Mouse (Mus musculus) cerebellum, postnatal 36 days (tissue): ENCODE measurements around the gene Dnajc27.

ENCODE experiments used
- DNase-seq, 2 experiments: peaks; one replicate each; pipeline ENCODE4 v3.0.0; 2021 to 2022; ENCODE audit warnings: mixed read lengths in 2 of 2

Gene Dnajc27

DNA sequence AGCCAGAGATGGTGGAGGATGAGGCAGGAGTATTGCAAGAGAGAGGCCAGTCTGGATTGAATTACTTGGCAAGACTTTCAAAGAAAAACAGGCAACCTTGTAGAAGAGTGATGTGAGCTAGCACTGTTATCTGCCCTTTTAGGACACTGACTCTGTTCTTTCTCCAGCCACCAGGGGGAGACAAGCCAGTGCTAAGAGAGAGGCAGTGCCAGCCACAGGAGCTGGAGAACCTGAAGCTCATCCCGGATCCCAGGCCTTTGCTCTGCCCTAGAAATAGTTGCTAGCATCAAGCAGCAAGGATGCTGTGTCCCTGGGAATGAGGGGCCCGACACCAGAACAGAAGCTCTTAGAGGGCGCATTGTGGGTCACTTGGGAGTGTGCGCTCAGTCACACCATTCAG is 25.0 kb downstream of the Dnajc27 start:
- DNase-seq, result peak; percentile 77 to 80

DNA sequence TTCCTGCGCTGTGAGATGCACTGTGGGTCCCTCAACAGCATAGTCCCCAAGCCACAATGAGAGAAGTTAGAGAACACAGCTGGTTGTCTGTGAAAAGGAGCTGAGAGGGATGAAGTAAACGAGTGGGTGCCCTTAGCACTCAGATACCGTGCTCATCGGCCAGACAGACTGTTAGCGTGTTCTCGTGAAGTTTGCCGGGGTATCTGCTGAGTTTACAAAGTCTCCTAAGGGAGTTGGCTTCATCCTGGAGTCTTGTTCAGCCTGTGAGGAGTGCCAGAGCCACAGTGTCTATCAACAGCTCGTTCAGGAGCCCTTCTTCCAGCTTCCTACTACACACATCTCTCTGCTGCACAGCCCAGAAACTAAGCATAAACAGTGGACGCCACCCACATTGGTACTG is 33.7 kb downstream of the Dnajc27 start:
- DNase-seq, result no peak

DNA sequence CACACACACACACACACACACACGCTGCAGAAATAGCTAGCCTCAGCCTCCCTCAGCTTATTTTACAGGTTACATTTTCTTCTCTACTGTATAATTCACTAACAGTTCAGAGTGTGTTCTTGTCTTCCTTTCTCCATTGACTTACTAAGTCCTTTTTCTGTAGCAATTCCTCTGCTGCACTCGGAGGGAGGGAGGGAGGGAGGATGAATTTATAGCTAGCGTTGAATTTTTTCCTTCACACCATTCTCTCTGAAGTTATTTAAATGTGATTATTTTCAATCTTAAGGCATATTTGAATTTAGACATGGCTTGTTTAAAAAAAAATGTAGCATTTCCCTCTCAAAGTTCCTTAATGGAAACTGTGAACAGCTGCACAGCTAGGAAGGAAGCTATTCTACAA is 34.8 kb downstream of the Dnajc27 start:
- no peak for DNase-seq

DNA sequence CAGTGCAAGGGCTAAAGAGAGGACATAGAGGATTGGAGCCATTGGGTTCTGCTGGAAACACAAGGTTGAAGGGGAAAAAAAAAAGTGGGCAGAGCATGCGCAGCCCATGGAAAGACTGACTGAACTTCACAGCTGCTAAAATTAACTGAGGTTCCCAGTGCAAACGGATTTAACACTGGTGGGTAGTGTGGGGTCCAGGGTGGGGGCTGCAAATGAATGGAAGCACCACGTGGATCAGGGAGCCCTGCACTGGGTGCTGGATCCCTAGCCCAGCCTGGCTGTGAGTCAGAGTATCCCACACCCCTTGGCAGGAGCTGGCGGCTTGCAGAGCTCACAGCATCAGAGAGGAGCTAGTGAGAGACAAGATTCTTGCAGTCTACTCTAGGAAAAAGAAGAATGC is 35.2 kb downstream of the Dnajc27 start:
- no peak for DNase-seq

DNA sequence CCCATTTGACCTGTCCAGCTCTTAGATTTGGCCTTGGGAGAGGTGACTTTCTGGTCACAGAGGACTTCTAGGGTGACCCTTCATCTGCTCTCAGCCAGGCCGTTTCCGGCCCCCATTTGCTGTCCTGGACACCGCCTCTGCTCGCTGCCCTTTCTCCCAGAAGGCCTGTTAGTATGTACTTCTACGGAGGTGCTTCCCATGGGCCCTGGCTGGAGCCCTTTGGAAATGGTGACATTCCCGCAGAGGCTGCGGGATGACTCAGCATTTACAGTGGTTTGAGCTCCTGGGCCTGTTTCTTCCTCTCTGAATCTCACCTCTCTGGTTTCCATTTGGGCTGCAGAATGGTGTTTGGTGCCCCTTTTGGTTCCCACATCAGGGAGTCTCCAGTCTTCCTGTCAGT is 45.0 kb downstream of the Dnajc27 start:
- no peak for DNase-seq

DNA sequence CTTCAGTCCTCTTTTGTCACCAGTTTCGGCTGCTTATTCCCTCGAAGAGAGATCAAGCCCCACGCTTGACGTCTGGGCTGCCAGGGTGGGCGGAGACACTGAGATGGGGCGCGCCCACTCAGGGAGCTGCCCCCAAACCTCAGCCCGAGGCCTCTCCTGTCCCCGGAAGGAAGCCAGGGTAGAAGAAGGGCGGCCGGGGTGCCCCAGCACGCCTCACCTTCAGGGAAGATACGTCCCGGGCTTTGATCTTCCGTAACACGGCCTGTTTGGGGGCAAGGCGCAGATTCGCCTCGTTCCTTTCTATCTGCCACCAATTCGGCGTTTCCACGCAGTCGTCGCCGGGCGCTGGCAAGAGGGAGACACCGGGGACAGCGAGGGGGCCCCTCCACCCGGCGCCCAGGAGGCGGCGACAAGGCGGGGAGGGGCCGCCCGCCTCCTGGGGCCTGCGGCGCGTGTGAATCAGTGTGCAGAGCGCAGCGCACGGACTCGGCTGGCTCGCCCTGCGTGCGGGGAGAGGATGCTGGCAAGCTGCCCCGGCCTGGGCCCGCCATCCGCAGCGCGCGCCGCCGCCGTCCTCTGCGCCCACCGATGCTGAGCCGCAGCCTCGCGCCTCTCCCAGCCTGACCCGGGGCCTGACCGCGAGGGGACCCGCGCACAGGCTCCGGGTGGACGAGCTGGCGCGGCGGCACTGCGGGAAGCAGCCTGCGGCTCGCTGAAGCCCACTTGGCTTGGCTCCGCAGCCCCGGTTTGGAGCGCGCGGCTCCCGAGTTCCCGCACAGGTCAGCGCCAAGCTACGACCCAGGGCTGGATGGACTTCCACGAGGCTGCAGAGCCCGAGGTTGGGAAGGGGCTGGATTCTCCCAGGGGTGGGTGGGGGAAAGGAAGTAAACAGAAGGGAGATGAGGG is 50.8 kb downstream of the Dnajc27 start, which contains the start of gene Adcy3:
Gene Adcy3 (plus strand): TSS at position 163 of the 906 bp plus-strand sequence.
- DNase-seq, result peak; percentile 73 to 78

DNA sequence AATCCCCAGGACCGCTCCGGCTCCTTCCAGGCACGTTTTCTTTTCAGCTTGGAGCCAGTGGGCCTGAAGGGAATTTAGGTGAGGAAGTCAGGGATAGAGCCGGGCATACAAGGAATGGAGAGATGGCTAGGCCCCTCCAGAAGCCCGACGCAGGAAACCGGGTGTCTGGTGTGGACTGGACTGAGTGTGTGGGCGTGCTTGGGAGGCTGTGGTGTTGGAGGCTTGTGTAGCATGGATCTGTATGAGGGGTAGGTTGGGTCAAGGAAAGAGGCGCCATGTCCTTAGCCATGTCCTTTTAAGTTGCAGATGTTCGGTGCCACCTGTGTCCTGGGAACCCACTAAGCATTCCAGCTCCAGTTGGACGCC is 51.4 kb downstream of the Dnajc27 start:
- peak in 1 of 2 experiments; percentile 22 for DNase-seq

DNA sequence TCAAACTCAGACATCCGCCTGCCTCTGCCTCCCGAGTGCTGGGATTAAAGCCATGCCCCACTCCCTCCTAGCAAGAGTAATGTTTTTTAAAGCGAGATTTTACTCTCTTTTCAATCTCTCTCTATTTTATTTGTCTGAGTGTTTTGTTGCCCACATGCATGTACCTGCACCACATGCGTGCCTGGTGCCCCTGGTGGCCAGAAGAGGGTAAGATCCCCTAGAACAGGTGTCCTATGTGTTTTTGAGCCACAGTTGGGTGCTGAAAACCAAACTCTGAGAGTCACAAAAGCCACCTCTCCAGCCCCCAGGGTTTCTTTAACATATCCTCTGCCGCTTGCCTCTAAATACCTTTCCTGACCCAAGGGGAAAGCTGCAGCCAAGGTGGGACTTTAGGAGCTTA is 60.8 kb downstream of the Dnajc27 start:
- no peak for DNase-seq

DNA sequence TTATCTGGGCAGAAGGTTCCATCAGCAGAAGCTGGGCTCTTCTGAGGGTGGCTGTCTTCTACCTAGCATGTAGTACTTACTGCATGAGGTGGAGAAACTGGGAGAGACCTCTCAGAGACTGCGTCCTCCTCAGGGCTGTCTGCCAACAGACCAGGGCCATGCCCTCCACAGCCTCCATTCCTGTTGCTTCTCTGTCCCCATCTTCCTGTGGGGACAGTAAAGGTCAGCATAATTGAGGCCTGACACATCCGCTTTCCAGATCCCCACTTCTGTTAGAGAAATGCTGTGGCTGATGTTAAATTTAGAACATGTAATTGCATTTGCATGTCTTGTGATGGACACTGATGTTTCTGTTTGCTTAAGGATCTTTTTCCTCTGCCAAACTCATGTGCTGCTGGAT is 68.6 kb downstream of the Dnajc27 start:
- no peak for DNase-seq

DNA sequence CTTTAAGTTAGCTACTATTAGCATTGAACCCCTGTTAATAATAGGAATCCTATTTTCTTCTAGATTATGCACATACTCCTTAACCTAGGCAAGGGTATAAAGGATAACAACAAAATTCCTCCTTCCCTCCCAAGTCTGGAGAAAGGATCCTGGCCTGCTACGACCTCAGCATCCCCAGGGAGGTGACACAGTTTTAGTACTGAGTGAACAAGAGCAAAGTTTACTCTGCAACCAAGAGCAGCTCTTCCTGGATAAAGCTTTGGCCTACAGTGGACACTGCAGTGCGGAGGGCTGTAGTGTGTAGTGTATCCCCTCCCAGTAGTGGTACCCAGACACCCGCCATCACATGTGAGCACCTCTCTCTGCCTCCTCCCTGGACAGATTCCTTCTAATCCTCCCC is 69.6 kb downstream of the Dnajc27 start:
- no peak for DNase-seq

DNA sequence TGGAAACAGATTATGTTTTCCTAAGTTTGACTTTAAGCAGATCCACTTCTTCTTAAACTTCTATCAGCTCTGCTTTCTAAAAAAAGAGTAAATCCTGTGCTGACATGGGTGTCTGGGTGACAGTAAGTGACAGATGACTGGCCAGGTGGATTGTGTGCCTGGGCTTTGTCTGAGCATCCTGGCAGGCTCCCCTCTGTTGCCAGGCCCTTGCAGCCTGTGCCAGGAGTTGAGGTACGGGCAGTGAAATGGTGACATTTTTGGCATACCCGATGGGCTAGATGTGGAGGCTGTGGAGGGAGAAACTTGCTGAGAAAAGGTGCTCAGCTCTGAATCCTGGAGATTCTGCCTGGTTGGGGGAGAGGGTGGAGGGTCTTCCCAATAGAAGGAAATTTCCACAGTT is 75.1 kb downstream of the Dnajc27 start:
- peak; percentile 79 to 83 for DNase-seq

DNA sequence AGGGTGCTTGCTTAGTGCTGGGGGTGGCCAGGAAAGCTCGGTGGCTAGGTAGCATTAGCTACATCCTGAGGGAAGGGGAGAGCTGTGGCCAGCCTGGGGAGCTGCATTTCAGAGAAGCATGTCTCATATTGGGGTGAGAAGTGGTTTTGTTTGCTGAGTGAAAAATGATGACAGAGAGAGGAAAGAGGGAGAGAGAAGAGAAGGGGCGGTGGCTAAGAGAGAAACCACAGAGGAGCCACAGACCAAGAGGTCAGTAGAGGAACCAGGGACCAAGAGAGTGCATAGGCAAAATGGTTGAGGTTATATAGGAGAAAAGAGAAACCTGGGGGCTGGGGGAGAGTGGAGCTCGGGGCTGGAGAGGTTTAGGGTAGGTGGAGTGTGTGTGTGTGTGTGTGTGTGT is 75.8 kb downstream of the Dnajc27 start:
- no peak for DNase-seq

DNA sequence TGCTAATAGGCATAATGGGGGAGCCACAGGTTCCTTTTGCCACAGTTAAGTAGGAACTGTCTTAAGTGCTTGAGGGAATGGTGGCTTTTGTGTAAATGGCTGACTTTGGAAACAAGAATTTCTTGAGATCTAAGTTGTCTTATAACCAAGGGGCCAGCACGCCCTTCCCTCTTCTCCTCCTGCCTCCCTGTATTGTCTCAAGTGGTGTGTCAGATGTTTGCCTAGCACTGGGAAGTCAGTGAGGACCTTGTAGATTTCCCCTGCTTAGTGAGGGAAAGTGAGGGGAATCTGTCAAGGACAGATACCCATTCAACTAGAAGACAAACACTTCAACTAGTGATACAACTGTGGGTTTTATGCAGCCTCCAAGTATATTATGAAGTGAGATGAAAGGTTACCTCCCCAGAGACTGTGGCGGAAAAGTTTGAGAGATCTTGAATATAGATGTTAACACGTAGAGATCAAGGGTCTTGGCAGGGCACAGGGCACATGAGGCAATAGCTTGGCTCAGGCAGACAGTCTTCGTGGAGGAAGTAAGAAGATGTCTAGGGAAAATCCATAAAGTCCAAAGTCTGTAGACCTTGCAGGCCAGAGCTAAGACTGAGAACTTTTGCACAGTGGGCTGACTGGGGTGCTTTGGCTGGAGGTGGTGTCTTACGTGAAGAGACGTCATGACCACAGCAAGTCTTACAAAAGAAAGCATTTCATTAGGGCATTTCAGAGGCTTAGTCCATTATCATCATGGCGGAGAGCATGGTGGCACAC is 76.7 kb downstream of the Dnajc27 start:
- DNase-seq, result no peak
